Mouse (Mus musculus) midbrain, embryonic 11.5 days (tissue): Measurements from ENCODE around the gene Zfp981. TPM values are rescaled to one million over a fixed set of nuclear protein-coding genes. Genes with fewer than 3 reads are reported as not detected.
"Not testable (repeated sequence)": the region's sequence is repeated elsewhere in the genome, so short reads cannot be mapped to it uniquely, and the experiment has no call there.

ENCODE experiments used
- ATAC-seq: fragments of 200-750 bp; cut with Nextera tagmentation; 2 replicates; pipeline ENCODE4 v1.8.0; 2017; ENCODE audit warnings: moderate TSS enrichment, moderate library complexity; ENCODE audit not compliant: low FRiP score
- DNase-seq: peaks from one replicate; pipeline ENCODE4 v3.0.0; 2015; ENCODE audit warnings: low spot score; ENCODE audit errors: missing footprints
- H3K27ac ChIP-seq: fragments of 300-500 bp; sonication (generic); 2 replicates; pipeline ENCODE4 v1.5.1; 2014; ENCODE audit warnings: low read depth, low read length
- H3K27me3 ChIP-seq: fragments of 300-500 bp; sonication (generic); 2 replicates; pipeline ENCODE4 v1.6.1; 2014; ENCODE audit warnings: mild to moderate bottlenecking, low read length, moderate library complexity, mixed read lengths; ENCODE audit not compliant: control insufficient read depth, insufficient read depth
- H3K36me3 ChIP-seq: fragments of 300-500 bp; sonication (generic); 2 replicates; pipeline ENCODE4 v1.6.1; 2014; ENCODE audit warnings: mild to moderate bottlenecking, low read length, moderate library complexity, mixed read lengths; ENCODE audit not compliant: control insufficient read depth, insufficient read depth
- H3K4me1 ChIP-seq: fragments of 300-500 bp; sonication (generic); 2 replicates; pipeline ENCODE4 v1.6.1; 2014; ENCODE audit warnings: low read length; ENCODE audit not compliant: control insufficient read depth, insufficient read depth
- H3K4me2 ChIP-seq: fragments of 300-500 bp; sonication (generic); 2 replicates; pipeline ENCODE4 v1.6.1; 2014; ENCODE audit warnings: mild to moderate bottlenecking, moderate library complexity
- H3K4me3 ChIP-seq: fragments of 300-500 bp; sonication (generic); 2 replicates; pipeline ENCODE4 v1.5.1; 2014; ENCODE audit warnings: low read depth, low read length
- H3K9ac ChIP-seq: fragments of 300-500 bp; sonication (generic); 2 replicates; pipeline ENCODE4 v1.6.1; 2014; ENCODE audit warnings: low read length
- H3K9me3 ChIP-seq: fragments of 300-500 bp; sonication (generic); 2 replicates; pipeline ENCODE4 v1.6.1; 2016; ENCODE audit warnings: low read length; ENCODE audit not compliant: control insufficient read depth
- WGBS: fragments of 180-500 bp; shearing (Covaris S2); extraction: QIAGEN DNeasy Blood & Tissue Kit; methylation state at CpG from one replicate; pipeline ENCODE4 v1.1.7; 2014; 5-methylcytosine and 5-hydroxymethylcytosine counted together
- polyA plus RNA-seq: library from polyadenylated mRNA; unstranded; fragments of >200 nt; fragmentation: Nextera tagmentation; extraction: Ambion mirVana; gene quantifications from 2 replicates; pipeline ENCODE4 v1.2.1, GENCODE M21; 2014

Zfp981 gene
- polyA plus RNA-seq, 1 experiment from 2014 or later = not detected

DNA sequence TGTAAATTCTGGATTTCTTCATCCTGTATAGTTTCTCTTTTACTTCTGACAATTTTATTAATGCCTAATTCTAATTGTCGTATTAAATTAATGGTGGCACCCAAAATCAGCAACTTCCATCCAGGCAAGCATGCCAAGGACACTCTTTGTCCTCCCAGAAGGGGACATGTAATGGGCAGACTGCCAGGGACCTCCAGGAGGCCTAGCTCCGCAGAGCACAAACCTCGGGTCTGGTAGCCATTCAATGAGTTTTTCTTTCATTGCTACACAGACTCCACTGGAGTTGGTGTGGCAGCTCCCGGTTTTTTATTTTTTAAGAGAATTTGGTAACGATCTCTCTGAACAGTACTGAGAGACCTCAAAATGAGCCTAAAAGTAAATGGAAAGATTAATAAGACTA lies 41.1 kb upstream of the Zfp981 start:
- H3K9me3 ChIP-seq = peaks cover 32% of the 10 kb centered on the region

DNA sequence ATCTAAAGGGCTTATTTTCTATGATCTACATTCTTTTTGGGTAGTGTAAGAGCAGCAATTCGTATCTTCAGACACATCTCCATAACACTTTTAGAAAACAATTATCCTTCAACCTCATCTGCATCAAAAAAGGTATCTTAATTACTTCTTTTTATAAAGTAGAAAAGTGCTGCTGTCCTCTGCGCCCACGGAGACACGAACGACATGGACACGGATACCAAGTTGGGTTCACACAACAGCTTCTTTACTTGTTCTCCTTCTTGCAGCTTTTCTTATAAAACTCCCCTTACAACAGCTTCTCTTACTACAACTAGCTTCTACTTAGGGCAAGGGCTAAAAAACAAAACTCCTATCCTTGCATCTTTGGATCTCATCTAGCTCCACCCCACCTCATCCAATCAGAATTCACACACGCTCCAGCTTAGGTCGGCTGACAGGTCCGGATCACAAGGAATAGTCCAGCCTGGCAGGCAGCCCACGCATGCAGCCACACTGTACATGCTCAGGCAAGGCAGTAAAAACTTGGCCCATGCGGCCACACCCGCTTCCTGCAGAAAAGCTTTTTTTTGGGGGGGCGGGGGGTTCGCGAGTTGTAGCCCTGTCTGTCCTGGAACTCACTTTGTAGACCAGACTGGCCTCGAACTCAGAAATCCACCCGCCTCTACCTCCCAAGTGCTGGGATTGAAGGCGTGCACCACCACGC lies 38.0 kb upstream of the Zfp981 start:
- DNase-seq = peak; percentile 35
- not testable (repeated sequence) for H3K4me3 ChIP-seq, H3K4me1 ChIP-seq, H3K27me3 ChIP-seq, H3K36me3 ChIP-seq, H3K4me2 ChIP-seq, H3K9me3 ChIP-seq, H3K9ac ChIP-seq, H3K27ac ChIP-seq
- ATAC-seq = peak; percentile 22
- 89% methylated on average over 17 of the region's 19 CpGs for WGBS

More for the DNA sequence above, 41.1 kb upstream of the Zfp981 start:
- not testable (repeated sequence) for H3K27ac ChIP-seq, H3K36me3 ChIP-seq, ATAC-seq, H3K4me1 ChIP-seq, H3K4me2 ChIP-seq, H3K27me3 ChIP-seq, H3K9ac ChIP-seq, H3K4me3 ChIP-seq
- peak; percentile 64 for DNase-seq
- 81% methylated on average over 5 of the region's 5 CpGs for WGBS

DNA sequence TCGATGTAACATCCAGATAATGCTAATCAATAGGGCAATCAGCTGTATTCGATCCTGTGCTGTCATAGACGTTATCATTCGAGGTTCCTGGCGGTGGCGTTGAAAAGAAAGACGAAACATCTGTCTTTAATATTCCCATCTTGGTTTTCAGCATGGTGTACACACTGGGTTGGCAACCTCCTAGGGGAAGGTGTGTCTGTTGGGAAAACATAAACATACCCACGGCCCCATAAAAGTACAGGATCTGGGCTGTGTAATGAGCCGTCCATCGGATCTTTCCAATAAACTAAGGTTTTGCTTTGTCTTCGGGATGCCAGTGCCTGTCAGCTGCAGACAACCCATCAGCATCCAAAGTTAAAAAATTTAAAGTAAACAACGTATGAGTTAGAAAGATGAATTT lies 31.8 kb upstream of the Zfp981 start:
- not testable (repeated sequence) for H3K9ac ChIP-seq, H3K9me3 ChIP-seq, DNase-seq, H3K4me1 ChIP-seq, H3K27me3 ChIP-seq, H3K4me3 ChIP-seq, H3K36me3 ChIP-seq, H3K4me2 ChIP-seq, ATAC-seq, H3K27ac ChIP-seq
- WGBS = 92% methylated on average over 9 of the region's 12 CpGs

DNA sequence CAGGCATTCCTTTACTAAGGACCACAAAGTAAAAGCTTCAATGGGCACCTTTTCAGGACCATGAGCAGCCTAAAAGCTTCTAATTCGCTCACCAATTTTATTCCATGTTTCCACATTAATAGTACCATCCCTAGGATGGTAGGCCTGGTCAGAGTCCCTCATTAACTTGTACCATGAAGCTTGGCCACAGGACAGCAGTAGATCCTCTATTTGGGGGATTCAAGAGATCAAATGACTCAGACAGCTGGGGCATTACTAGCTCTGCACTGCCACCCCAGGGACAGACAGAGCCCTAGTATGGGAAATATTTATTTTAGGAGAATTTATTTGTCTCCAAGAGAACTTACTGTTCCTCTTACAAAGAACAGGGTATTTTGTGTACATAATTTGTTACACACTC lies 27.6 kb upstream of the Zfp981 start:
- no CpG with 5 or more reads among the region's 1 CpGs for WGBS
- peaks cover 23% of the 10 kb centered on the region for H3K9me3 ChIP-seq
- 0 out of 2 replicates have a peak, but pooled peaks have one; percentile 31 for ATAC-seq
- not testable (repeated sequence) for H3K27ac ChIP-seq, DNase-seq, H3K4me1 ChIP-seq, H3K9ac ChIP-seq, H3K36me3 ChIP-seq, H3K4me3 ChIP-seq, H3K4me2 ChIP-seq, H3K27me3 ChIP-seq

DNA sequence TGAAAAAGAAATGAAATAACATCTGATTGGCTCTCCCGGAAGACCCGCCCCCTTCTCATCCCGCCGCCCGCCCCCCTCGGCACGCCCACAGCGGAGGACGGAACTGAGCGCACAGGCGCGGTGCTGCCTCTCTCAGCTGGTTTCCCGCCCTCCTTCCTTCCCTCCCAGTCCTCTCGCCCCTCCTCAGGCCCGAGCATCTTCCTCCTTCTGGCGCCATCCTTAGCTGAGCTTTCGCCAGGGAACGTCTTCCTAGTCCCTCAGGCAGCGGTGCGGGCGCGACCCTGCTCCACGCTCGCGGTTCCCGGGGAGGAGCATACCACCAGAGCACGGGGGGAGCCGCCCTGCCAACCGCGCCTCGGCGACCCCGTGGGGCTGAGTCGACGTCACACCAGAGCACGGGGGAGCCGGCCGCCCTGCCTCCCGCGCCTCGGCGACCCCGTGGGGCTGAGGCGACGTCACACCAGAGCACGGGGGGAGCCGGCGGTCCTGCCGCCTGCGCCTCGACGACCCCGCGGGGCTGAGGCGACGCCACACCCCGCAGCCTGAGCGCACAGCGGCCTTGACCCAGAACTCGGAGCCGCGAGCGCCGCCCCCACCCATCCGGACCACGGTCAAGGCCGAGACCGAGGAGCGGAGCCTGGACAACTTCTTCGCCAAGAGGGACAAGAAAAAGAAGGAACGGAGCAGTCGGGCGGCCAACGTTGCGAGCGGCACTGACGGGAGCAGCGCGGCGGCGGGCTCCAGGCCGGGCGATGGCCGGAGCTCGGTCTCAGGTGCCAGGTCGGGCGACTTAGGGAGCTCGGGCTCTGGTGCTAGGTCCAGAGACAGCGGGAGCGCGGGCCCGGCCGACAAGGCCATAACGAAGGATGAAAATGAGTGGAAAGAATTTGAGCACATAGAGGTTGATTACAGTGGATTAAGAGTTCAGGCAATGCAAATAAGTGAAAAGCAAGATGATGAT lies 26.8 kb upstream of the Zfp981 start:
- H3K4me3 ChIP-seq, H3K36me3 ChIP-seq, H3K27me3 ChIP-seq, H3K27ac ChIP-seq, H3K4me1 ChIP-seq, H3K9ac ChIP-seq, H3K4me2 ChIP-seq: not testable (repeated sequence)
- H3K9me3 ChIP-seq = peaks cover 23% of the 10 kb centered on the region
- DNase-seq (peak; percentile 33), ATAC-seq (peak; percentile 85)
- WGBS = 62% methylated on average over 65 of the region's 94 CpGs

DNA sequence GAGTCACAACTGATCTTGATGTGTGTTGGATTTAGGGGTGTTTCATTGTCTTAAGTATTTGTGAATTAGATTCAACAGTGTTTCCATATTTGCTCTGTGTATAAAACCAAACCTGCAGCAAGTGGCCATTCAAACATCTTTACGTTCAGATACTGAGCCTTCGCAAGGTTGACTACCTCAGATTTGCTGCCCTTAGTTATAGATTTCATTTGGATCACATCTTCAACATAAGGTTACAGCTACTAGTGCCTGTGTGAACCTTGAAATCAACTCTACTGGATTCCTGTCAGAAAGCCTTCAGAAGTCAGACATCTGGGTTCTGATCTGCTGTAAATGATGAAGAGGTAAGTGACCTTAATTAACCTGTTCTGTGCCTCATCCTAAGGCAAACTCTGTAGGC lies 25.6 kb upstream of the Zfp981 start:
- H3K27me3 ChIP-seq, H3K4me1 ChIP-seq, H3K4me3 ChIP-seq, H3K4me2 ChIP-seq, ATAC-seq, H3K36me3 ChIP-seq, H3K27ac ChIP-seq, H3K9ac ChIP-seq: not testable (repeated sequence)
- H3K9me3 ChIP-seq = peaks cover 28% of the 10 kb centered on the region
- WGBS = 94% methylated on average over 2 of the region's 2 CpGs
- peak; percentile 76 for DNase-seq

DNA sequence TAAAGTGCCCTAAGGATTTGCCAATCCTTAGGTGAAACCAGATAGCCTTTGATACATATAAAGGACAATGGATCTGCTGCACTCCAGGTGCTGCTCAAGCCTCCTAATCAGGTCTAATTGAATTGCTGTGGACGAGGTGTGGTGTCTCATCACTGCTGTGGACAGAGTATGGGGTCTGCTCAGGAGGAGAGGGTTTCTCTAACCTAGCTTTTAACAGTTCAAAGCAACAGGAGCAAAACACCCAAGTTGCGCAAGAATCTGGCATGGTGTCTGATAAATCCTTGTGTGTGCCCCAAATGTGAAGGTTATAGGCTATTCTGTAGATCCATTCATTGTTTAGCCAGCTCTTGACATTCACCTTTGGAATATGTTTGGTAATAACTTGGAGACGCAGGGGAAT lies 24.9 kb upstream of the Zfp981 start:
- ATAC-seq, H3K27ac ChIP-seq, H3K4me1 ChIP-seq, H3K4me3 ChIP-seq, H3K36me3 ChIP-seq, H3K9ac ChIP-seq, H3K4me2 ChIP-seq, H3K27me3 ChIP-seq: not testable (repeated sequence)
- peaks cover 32% of the 10 kb centered on the region for H3K9me3 ChIP-seq
- 83% methylated on average over 3 of the region's 3 CpGs for WGBS
- DNase-seq = peak; percentile 59

DNA sequence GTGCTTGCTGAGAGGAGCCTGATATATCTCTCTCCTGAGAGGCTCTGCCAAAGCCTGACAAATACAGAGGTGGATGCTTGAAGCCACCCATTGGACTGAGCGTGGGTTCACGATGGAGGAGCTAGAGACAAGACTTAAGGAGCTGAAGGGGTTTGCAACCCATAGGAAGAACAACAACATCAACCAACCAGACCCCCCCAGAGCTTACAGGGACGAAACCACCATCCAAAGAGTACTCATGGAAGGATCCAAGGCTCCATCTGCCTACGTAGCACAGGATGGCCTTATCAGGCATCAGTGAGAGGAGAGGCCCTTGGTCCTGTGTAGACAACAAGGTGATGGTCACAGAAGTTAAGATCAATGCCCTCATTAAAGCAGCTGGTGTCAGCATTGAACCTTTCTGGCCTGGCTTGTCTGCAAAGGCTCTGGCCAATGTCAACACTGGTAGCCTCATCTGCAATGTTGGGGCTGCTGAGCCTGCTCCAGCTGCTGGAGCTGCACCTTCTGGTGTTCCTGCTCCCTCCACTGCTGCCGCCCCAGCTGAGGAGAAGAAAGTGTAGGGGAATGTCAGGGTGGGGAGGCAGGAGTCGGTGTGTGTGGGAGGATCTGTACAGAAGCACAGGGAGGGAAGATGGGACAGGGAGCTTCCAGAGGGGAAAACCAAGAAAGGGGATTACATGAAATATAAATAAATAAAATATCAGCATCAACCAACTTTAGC lies 21.3 kb upstream of the Zfp981 start:
- not testable (repeated sequence) for H3K9ac ChIP-seq, H3K4me3 ChIP-seq, H3K27me3 ChIP-seq, H3K36me3 ChIP-seq, H3K27ac ChIP-seq, H3K4me2 ChIP-seq, H3K4me1 ChIP-seq
- peaks cover 53% of the 10 kb centered on the region for H3K9me3 ChIP-seq
- DNase-seq (peak; percentile 84), ATAC-seq (peak; percentile 49; the same call in 1 of the 2 replicates)
- 69% methylated on average over 6 of the region's 6 CpGs for WGBS
